Mouse (Mus musculus) intestine, embryonic 16.5 days (tissue): Measurements from ENCODE around the gene Ppp1r2. TPM values are rescaled to one million over a fixed set of nuclear protein-coding genes. Genes with fewer than 3 reads are reported as not detected.

Experiments used
- ATAC-seq: fragments of 200-750 bp; cut with Nextera tagmentation; 2 replicates; pipeline ENCODE4 v1.8.0; 2017; ENCODE audit warnings: moderate TSS enrichment, moderate library complexity
- H3K27ac ChIP-seq: fragments of 300-500 bp; sonication (generic); 2 replicates; pipeline ENCODE4 v1.5.1; 2014; ENCODE audit warnings: mild to moderate bottlenecking, low read length
- H3K27me3 ChIP-seq: fragments of 300-500 bp; sonication (generic); replicated peaks from 2 replicates; pipeline ENCODE4 v1.6.1; 2014; ENCODE audit warnings: low read length, control low read depth, mixed read lengths; ENCODE audit not compliant: control insufficient read depth, insufficient read depth
- H3K36me3 ChIP-seq: fragments of 300-500 bp; sonication (generic); 2 replicates; pipeline ENCODE4 v1.6.1; 2014; ENCODE audit warnings: low read length, control low read depth; ENCODE audit not compliant: control insufficient read depth, insufficient read depth
- H3K4me1 ChIP-seq: fragments of 300-500 bp; sonication (generic); 2 replicates; pipeline ENCODE4 v1.6.1; 2014; ENCODE audit warnings: low read length, control low read depth, mixed read lengths; ENCODE audit not compliant: control insufficient read depth, insufficient read depth
- H3K4me2 ChIP-seq: fragments of 300-500 bp; sonication (generic); 2 replicates; pipeline ENCODE4 v1.6.1; 2014; ENCODE audit warnings: low read depth, low read length, control low read depth
- H3K4me3 ChIP-seq: fragments of 300-500 bp; sonication (generic); 2 replicates; pipeline ENCODE4 v1.5.1; 2014; ENCODE audit warnings: mild to moderate bottlenecking, low read length
- H3K9ac ChIP-seq: fragments of 300-500 bp; sonication (generic); 2 replicates; pipeline ENCODE4 v1.6.1; 2014; ENCODE audit warnings: low read depth, low read length
- H3K9me3 ChIP-seq: fragments of 300-500 bp; sonication (generic); 2 replicates; pipeline ENCODE4 v1.6.1; 2016; ENCODE audit warnings: low read length, control low read depth; ENCODE audit not compliant: control insufficient read depth
- WGBS: fragments of 180-500 bp; shearing (Covaris S2); extraction: QIAGEN DNeasy Blood & Tissue Kit; methylation state at CpG from one replicate; pipeline ENCODE4 v1.1.7; 2014; 5-methylcytosine and 5-hydroxymethylcytosine counted together
- polyA plus RNA-seq: library from polyadenylated mRNA; unstranded; fragments of >200 nt; fragmentation: Nextera tagmentation; extraction: Ambion mirVana; gene quantifications from 2 replicates; pipeline ENCODE4 v1.2.1, GENCODE M21; 2015

The Ppp1r2 gene
- polyA plus RNA-seq, 1 experiment from 2014 or later, result 84.2 TPM

DNA sequence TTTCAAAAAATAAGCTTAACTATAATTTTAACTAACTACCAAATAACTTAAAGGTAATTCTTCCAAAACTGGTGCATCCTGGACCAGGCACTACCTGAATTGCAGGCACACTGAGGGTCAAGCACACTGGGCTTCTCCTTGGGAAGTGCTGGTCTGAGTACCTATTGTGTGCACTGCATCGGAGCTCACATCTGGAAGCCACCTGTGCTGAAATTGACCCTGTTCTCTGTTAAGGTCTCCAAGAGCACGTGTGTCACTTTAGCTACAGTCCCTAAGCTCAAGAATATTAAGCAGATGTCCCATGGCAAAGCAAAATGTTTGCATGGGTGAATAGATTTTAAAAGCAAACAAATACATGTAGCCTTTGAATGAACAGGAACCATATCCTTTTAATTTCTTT, 38.5 kb upstream of the Ppp1r2 start:
- Histone ChIP-seq H3K4me3 (no peak overlapping the region), H3K27me3 (no peaks in the 10 kb centered on the region), H3K36me3 (no peaks in the 10 kb centered on the region), H3K9me3 (no peaks in the 10 kb centered on the region), H3K4me2 (no peak overlapping the region), H3K4me1 (0 out of 2 replicates have a peak, but pooled peaks cover 3% of the 10 kb centered on the region), H3K27ac (no peak overlapping the region), H3K9ac (no peak overlapping the region)
- 52% methylated on average over 2 of the region's 2 CpGs for WGBS
- ATAC-seq, result no peak

DNA sequence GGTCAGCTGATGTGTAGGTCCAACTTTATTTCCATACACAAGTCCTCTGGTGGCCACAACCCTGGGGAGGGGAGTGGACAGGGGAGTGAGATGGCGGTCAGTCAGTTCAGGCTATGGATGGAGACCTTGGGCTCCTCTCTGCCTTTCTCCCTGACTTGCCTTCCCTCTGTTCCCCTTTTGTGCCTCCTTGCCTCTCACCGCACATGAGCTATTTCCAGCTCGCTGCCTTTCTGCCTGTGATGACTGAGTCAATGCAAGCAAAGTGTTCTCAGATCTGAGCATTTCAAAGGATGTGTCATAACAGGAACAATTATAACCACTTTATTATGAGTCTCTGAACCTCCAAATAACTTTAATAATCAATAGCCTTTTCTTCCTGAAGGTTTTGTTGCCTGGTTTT, 37.2 kb upstream of the Ppp1r2 start:
- no peak for ATAC-seq
- Histone ChIP-seq H3K9ac (no peak overlapping the region), H3K4me1 (0 out of 2 replicates have a peak, but pooled peaks cover 3% of the 10 kb centered on the region), H3K36me3 (no peaks in the 10 kb centered on the region), H3K4me3 (no peak overlapping the region), H3K9me3 (no peaks in the 10 kb centered on the region), H3K27ac (no peak overlapping the region), H3K4me2 (no peak overlapping the region), H3K27me3 (no peaks in the 10 kb centered on the region)
- 78% methylated on average over 3 of the region's 3 CpGs for WGBS

DNA sequence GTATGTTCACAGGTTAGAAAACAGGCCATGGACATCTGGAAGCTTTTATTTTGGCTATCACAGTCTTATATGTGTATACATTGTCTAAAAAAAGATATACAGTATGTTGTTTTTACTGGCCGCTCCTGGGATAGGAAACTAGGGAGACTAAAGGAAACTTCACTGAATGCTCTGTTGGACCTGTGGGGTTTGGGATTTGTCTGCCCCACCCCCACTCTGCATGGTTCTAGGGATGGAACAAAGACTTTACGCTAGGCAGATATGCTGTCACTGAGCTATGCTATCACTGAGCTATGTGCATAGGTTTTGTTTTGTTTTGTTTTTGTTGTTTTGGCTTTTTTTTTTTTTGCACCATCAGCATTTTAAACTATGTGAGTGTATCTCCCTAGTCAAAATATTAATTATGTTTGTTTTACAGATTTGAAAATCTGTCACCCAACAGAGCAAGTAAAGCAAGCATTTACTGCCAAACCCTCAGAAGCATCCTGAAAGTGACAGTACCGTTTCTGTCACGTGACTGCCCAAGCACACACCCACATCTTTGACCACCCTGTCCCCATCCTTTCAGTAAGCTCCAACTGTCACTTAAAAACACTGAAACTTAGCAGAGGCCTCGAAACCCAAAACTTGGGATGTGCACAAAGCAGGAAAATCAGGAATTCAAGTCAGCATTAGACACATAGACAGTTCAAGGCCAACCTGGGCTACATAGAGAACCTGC, 30.3 kb upstream of the Ppp1r2 start:
- no peaks in the 10 kb centered on the region for H3K9me3 ChIP-seq
- H3K27ac ChIP-seq, result no peak overlapping the region
- H3K36me3 ChIP-seq, result no peaks in the 10 kb centered on the region
- ATAC-seq, result no peak
- WGBS, result 70% methylated on average over 5 of the region's 5 CpGs
- no peaks in the 10 kb centered on the region for H3K27me3 ChIP-seq
- H3K4me3 ChIP-seq, result no peak overlapping the region
- no peak overlapping the region for H3K4me2 ChIP-seq
- no peak overlapping the region for H3K9ac ChIP-seq
- H3K4me1 ChIP-seq, result no peaks in the 10 kb centered on the region

DNA sequence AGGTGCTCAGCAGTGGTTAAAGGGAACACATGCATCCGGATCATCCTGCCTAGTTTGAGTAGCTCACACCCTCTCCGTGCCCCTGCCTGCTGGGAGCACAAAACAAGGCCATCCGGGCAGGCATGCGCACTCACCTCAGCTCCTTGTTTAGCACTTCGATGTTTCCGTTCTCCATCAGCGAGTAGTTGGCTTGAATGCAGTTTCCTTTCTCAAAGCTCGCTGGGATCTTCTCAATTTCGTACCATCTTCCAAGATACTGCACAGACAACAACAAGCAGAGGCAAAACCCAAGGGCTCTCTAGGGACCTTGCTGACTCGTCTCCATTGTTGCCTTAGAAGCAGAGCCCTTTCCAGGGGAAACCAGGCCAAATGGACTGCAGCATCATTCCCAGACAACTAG, 28.2 kb upstream of the Ppp1r2 start:
- Histone ChIP-seq H3K9ac (no peak overlapping the region), H3K4me2 (no peak overlapping the region), H3K4me1 (peaks cover 6% of the 10 kb centered on the region; the same call in 1 of the 2 replicates), H3K4me3 (no peak overlapping the region), H3K9me3 (no peaks in the 10 kb centered on the region), H3K36me3 (no peaks in the 10 kb centered on the region), H3K27ac (no peak overlapping the region), H3K27me3 (no peaks in the 10 kb centered on the region)
- ATAC-seq, result no peak
- 74% methylated on average over 10 of the region's 10 CpGs for WGBS

DNA sequence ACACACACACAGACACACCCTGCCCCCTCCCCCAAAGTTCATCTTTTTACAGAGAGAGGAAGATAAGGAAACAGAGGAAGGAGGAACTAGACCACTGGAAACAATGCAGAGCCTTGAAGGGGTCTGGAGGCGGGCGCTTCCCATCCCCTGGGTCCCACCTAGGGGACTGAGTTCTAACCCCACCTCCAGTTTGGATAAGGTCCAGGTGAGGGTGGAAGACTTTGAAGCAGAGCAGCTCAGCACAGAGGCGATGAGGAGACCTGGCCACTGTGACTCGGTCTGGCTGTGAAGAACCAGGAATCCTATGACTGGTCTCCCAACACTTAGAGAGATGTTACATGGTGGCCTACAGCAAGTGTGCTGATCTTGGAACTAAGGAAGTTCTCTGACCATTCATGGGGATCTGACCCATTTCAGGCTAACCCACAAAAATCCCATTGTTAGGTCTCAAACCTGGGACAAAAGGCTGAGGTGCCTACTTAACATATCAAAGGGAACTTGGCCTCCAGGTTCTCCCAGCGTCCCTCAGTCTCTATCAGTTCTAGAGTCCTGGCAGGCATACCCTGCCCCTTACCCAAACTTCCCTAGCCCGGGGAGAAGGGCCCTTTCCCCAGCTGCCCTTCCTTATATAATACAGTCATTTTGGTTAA, 25.9 kb upstream of the Ppp1r2 start:
- no peak for ATAC-seq
- H3K27ac ChIP-seq, result no peak overlapping the region
- H3K4me3 ChIP-seq, result no peak overlapping the region
- H3K4me1 ChIP-seq, result peaks cover 6% of the 10 kb centered on the region; the same call in 1 of the 2 replicates
- H3K4me2 ChIP-seq, result no peak overlapping the region
- H3K27me3 ChIP-seq, result no peaks in the 10 kb centered on the region
- H3K9ac ChIP-seq, result no peak overlapping the region
- no peaks in the 10 kb centered on the region for H3K9me3 ChIP-seq
- H3K36me3 ChIP-seq, result no peaks in the 10 kb centered on the region
- 80% methylated on average over 6 of the region's 6 CpGs for WGBS

DNA sequence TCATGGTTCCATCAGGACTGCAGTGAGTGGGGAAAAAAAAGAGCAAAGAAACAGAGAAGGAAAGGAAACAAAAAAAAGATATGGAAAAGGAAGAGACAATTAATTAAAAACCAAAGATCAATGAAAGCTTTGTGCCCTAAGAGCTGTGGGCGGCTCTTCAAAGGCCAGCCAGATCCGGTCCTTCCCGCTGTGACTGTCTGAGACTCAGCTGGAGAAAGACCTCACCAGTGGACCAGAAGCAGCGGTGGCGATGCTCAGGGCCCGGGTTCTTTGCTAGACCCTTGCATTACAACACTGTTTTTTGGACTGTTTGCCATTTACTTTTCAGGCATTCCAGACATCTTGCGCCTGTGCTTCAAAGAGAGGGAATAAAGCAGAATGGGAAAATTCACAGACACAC, 25.4 kb upstream of the Ppp1r2 start:
- no peak overlapping the region for H3K4me2 ChIP-seq
- H3K27ac ChIP-seq, result no peak overlapping the region
- H3K36me3 ChIP-seq, result no peaks in the 10 kb centered on the region
- no peaks in the 10 kb centered on the region for H3K27me3 ChIP-seq
- H3K4me3 ChIP-seq, result no peak overlapping the region
- no peak overlapping the region for H3K9ac ChIP-seq
- no peak for ATAC-seq
- 44% methylated on average over 7 of the region's 7 CpGs for WGBS
- H3K4me1 ChIP-seq, result peaks cover 6% of the 10 kb centered on the region; the same call in 1 of the 2 replicates
- no peaks in the 10 kb centered on the region for H3K9me3 ChIP-seq

DNA sequence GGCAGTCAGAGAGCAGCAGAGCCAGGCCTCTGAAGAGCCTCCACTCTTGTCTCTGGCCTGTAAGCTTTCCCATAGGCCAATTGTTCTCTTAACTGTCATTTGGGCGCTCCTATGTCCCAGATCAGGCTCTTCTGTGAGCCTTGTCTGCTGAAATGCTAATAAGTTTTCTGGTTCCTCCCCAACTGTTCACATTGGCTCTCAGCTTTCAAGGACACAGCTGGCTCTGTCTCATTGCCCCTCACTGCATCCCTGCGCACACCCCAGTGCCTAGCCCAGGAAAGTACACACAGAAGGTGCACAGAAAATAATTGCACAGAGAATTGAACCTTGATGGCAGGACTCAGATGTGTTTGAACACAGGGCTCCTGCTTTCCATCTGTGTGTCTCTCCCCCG, 24.9 kb upstream of the Ppp1r2 start:
- Histone ChIP-seq H3K36me3 (no peaks in the 10 kb centered on the region), H3K27me3 (no peaks in the 10 kb centered on the region), H3K4me3 (no peak overlapping the region), H3K4me2 (no peak overlapping the region), H3K4me1 (peaks cover 6% of the 10 kb centered on the region; the same call in 1 of the 2 replicates), H3K9me3 (no peaks in the 10 kb centered on the region), H3K27ac (no peak overlapping the region), H3K9ac (no peak overlapping the region)
- WGBS, result 59% methylated on average over 3 of the region's 3 CpGs
- peak; percentile 71; the same call in 1 of the 2 replicates for ATAC-seq

DNA sequence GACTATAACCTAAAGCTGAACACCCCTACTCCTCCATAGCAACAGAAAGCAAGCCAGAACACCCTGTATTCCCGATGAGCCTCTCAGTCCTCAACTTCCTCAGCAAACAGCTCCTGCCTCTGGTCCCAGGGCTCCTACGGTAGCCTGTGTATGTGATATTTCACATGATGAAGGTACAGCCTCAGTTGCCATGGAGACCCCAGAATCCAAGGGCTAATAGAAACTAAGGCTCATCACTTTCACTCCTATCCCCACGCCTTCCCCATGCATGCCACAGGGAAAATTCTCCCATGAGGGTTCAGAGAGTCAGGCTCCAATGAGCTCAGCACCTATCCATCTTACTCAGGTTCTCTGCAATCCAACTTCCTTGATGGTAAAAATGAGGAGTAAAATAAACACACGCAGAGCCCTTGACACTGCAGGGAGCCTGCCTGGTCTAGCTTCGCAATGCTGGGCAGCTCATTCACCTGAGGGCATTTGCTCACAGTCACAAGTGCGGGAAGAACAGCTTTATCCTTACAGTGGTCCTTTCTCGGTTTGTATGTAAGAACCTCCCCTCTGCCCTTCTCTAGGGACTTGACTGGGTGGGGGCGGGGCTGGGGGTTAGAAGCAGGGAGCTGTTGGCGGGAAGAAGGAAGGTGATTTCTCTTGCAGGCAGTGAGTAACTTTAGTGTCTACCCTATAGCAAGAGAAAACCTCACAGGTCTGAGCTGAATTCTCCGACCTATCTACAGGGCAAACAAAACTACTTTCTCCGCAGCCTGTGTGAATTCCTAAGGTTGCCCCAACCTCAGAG, 24.3 kb upstream of the Ppp1r2 start:
- Histone ChIP-seq H3K36me3 (no peaks in the 10 kb centered on the region), H3K4me3 (no peak overlapping the region), H3K9ac (no peak overlapping the region), H3K4me1 (peaks cover 6% of the 10 kb centered on the region; the same call in 1 of the 2 replicates), H3K4me2 (no peak overlapping the region), H3K9me3 (no peaks in the 10 kb centered on the region), H3K27ac (no peak overlapping the region), H3K27me3 (no peaks in the 10 kb centered on the region)
- 40% methylated on average over 11 of the region's 11 CpGs for WGBS
- 0 out of 2 replicates have a peak, but pooled peaks have one; percentile 18 for ATAC-seq

DNA sequence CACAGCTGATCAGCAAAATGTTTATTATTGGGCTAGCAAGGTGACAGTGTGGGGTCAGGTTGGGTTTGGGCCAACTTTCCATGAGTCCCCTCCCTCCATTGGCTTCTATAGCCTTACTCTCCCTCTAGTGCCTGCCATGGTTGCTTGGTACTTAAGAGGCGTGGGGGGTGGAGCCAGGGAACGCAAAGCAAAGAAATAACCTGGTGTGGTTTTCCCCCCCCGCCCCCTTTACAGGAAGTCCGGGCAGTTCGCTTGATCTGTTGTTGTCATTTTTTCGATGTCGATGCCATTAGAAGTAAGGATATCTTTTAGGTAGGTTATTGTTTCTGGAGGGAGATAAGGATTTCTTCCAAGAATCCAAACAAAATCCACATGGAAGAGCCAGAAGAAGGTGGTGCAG, 22.0 kb upstream of the Ppp1r2 start:
- H3K27ac ChIP-seq, result no peak overlapping the region
- no peak overlapping the region for H3K9ac ChIP-seq
- peaks cover 6% of the 10 kb centered on the region; the same call in 1 of the 2 replicates for H3K4me1 ChIP-seq
- ATAC-seq, result no peak
- no peak overlapping the region for H3K4me2 ChIP-seq
- 91% methylated on average over 7 of the region's 7 CpGs for WGBS
- no peaks in the 10 kb centered on the region for H3K9me3 ChIP-seq
- no peaks in the 10 kb centered on the region for H3K36me3 ChIP-seq
- H3K4me3 ChIP-seq, result no peak overlapping the region
- H3K27me3 ChIP-seq, result no peaks in the 10 kb centered on the region
